Mouse (Mus musculus) neural tube, embryonic 14.5 days (tissue): ENCODE measurements around the gene Spata13. TPM values are rescaled to one million over a fixed set of nuclear protein-coding genes. Genes with fewer than 3 reads are reported as not detected.

Experiments
- ATAC-seq: fragments of 200-750 bp; cut with Nextera tagmentation; 2 replicates; pipeline ENCODE4 v1.8.0; 2017; ENCODE audit warnings: low read depth, mild to moderate bottlenecking, moderate TSS enrichment, moderate library complexity
- H3K27ac ChIP-seq: fragments of 300-500 bp; sonication (generic); 2 replicates; pipeline ENCODE4 v1.5.1; 2014; ENCODE audit warnings: low read depth, mild to moderate bottlenecking, control low read depth, low read length, moderate library complexity, mixed read lengths
- H3K27me3 ChIP-seq: fragments of 300-500 bp; sonication (generic); 2 replicates; pipeline ENCODE4 v1.6.1; 2014; ENCODE audit warnings: low read length; ENCODE audit not compliant: control insufficient read depth, insufficient read depth
- H3K36me3 ChIP-seq: fragments of 300-500 bp; sonication (generic); 2 replicates; pipeline ENCODE4 v1.6.1; 2014; ENCODE audit warnings: low read length, mixed read lengths; ENCODE audit not compliant: control insufficient read depth, insufficient read depth
- H3K4me1 ChIP-seq: fragments of 300-500 bp; sonication (generic); 2 replicates; pipeline ENCODE4 v1.6.1; 2014; ENCODE audit warnings: low read length; ENCODE audit not compliant: control insufficient read depth, insufficient read depth
- H3K4me2 ChIP-seq: fragments of 300-500 bp; sonication (generic); 2 replicates; pipeline ENCODE4 v1.6.1; 2014; ENCODE audit warnings: mild to moderate bottlenecking, low read depth, low read length, control low read depth
- H3K4me3 ChIP-seq: fragments of 300-500 bp; sonication (generic); 2 replicates; pipeline ENCODE4 v1.5.1; 2014; ENCODE audit warnings: low read depth, low read length, control low read depth, mixed read lengths
- H3K9ac ChIP-seq: fragments of 300-500 bp; sonication (generic); replicated peaks from 2 replicates; pipeline ENCODE4 v1.6.1; 2014; ENCODE audit warnings: low read depth, mild to moderate bottlenecking, control low read depth, low read length, mixed read lengths
- H3K9me3 ChIP-seq: fragments of 300-500 bp; sonication (generic); 2 replicates; pipeline ENCODE4 v1.6.1; 2016; ENCODE audit warnings: low read length; ENCODE audit not compliant: control insufficient read depth
- WGBS: fragments of 180-500 bp; shearing (Covaris S2); extraction: QIAGEN DNeasy Blood & Tissue Kit; methylation state at CpG from one replicate; pipeline ENCODE4 v1.1.7; 2014; 5-methylcytosine and 5-hydroxymethylcytosine counted together
- polyA plus RNA-seq: library from polyadenylated mRNA; unstranded; fragments of >200 nt; fragmentation: Nextera tagmentation; extraction: Ambion mirVana; gene quantifications from 2 replicates; pipeline ENCODE4 v1.2.1, GENCODE M21; 2014

Gene Spata13
- polyA plus RNA-seq, 1 experiment from 2014 or later = 26.5 TPM

DNA sequence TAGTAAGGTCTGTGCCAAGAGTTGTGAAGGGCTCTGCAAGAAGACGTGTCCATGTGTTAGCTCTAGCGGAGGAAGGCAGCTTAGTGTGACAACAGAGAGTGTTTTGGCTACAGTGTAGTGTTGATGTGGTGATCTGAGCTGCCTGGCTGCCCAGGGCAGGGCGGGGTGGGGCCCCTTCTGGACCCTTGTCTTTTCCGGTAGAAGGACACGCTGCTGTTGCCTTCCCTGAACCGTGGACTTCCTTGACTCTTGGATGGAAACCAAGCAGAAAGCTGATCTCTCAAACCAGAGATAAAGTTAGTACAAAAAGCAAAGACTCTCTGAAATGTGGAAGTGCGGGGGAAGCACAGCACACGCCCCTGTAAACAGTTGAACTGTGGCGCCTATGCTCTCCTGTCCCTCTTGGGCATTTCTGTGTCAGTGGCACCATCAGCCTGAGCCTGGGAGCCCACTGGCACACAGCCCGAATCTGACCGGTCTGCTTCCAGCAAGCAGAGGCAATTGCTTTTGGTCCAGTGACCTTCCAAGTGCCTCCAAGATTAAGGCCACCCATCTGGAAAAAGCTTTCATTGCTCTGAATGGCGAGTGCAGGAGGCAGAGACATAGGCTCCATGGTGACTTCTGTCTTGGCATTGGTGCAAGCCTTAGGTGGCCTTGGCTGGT lies 48.7 kb downstream of the Spata13 start:
- Histone ChIP-seq H3K9me3 (no peaks in the 10 kb centered on the region), H3K4me1 (no peaks in the 10 kb centered on the region), H3K4me2 (no peak overlapping the region), H3K4me3 (no peak overlapping the region), H3K27ac (no peak overlapping the region), H3K36me3 (no peaks in the 10 kb centered on the region), H3K9ac (no peak overlapping the region), H3K27me3 (no peaks in the 10 kb centered on the region)
- 61% methylated on average over 12 of the region's 12 CpGs for WGBS
- ATAC-seq = peak; percentile 45; the same call in 1 of the 2 replicates

- no peak overlapping the region for H3K4me3 ChIP-seq
- ATAC-seq = no peak
- H3K4me1 ChIP-seq = no peaks in the 10 kb centered on the region
- H3K36me3 ChIP-seq = no peaks in the 10 kb centered on the region
- H3K27ac ChIP-seq = no peak overlapping the region
- no peak overlapping the region for H3K4me2 ChIP-seq
- no peaks in the 10 kb centered on the region for H3K27me3 ChIP-seq
- no peak overlapping the region for H3K9ac ChIP-seq
- WGBS = 70% methylated on average over 10 of the region's 10 CpGs
- no peaks in the 10 kb centered on the region for H3K9me3 ChIP-seq
These were observed 50.2 kb downstream of the Spata13 start for GRCm38 (mm10) chr14:60683989-60684388.

DNA sequence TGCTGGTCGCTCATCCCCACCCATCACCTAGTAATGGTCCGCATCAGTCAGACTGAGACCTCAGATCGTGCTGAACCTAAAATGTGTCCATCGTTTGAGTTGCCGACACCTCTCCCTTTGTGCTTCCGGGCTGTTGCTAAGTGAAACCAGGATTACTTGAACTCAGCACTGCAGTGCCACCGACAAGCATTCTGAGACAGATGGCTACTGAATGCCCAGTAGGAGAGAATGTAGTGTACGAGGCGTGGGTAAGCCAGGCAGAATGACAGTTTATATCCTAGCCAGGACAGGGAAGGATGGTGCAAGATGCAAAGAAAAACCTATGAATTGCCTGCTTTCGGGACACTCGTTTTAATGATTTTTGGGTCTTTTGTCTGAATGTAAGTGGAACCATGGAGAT lies 52.9 kb downstream of the Spata13 start:
- Histone ChIP-seq H3K36me3 (no peaks in the 10 kb centered on the region), H3K27ac (no peak overlapping the region; the same call in 1 of the 2 replicates), H3K4me3 (no peak overlapping the region), H3K4me2 (peak overlapping the region; percentile 37), H3K4me1 (no peaks in the 10 kb centered on the region; the same call in 1 of the 2 replicates), H3K27me3 (no peaks in the 10 kb centered on the region), H3K9ac (no peak overlapping the region), H3K9me3 (no peaks in the 10 kb centered on the region)
- WGBS = 35% methylated on average over 11 of the region's 11 CpGs
- no peak; the same call in 1 of the 2 replicates for ATAC-seq

DNA sequence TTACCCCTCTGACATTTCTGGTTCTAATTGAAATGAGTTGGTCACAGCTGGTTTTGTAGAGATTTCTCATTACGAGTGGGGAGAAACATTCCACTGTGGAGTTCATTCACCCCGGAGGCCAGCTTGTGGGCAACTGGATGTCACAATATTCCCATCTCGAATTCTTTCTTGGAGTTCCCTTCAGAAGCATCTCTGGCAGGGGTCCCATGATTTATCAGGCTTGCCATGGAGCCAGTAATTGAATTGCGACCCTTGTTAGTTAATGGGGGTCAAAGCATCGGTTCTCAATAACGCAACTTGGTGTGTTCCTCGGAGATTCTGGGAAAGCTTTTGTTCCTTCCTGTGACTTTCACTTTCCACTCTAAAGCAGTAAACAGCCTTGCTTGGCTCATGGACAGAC lies 53.4 kb downstream of the Spata13 start:
- no peaks in the 10 kb centered on the region for H3K9me3 ChIP-seq
- H3K9ac ChIP-seq = no peak overlapping the region
- H3K4me3 ChIP-seq = no peak overlapping the region
- H3K4me1 ChIP-seq = no peaks in the 10 kb centered on the region; the same call in 1 of the 2 replicates
- 7% methylated on average over 7 of the region's 7 CpGs for WGBS
- no peak for ATAC-seq
- no peak overlapping the region; the same call in 1 of the 2 replicates for H3K27ac ChIP-seq
- no peaks in the 10 kb centered on the region for H3K27me3 ChIP-seq
- peak overlapping the region; percentile 37 for H3K4me2 ChIP-seq
- H3K36me3 ChIP-seq = no peaks in the 10 kb centered on the region

DNA sequence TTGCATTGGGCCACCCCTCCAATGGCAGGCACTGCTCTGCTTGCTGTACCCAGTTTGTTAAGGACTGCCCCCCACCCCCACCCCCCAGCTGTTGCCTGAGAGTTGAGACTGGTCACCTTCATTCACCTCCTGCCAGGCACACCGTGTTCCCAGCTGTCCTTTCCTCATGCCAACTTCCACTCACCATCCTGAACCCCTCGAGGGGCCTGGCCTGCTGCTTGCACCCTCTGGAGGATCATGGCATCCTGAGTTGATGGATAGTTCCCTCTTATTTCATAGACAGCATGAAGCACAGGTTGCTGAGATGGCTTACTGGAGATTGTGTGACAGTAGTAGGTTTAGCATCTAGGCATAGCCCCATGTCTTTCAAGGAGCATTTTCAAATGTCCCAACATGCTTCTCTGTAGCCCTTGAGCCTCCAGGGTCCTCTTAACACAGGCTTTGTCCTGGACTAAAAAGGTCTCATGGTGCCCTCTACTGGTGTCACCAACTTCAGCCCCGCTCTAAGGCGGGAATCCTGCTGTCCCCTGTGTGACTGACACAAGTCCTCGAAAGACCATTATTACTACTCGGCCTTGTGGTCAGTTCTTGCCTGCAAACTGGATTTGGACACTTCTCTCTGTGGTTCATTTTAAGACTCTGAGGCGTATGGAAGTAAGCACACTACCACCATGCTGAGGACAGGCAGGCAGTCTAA lies 54.9 kb downstream of the Spata13 start:
- Histone ChIP-seq H3K9ac (no peak overlapping the region), H3K27ac (no peak overlapping the region), H3K4me3 (no peak overlapping the region), H3K9me3 (no peaks in the 10 kb centered on the region), H3K4me1 (peaks cover 6% of the 10 kb centered on the region), H3K36me3 (no peaks in the 10 kb centered on the region), H3K27me3 (no peaks in the 10 kb centered on the region), H3K4me2 (no peak overlapping the region)
- 27% methylated on average over 7 of the region's 7 CpGs for WGBS
- ATAC-seq = peak; percentile 71

GRCm38 (mm10) chr14:60689768-60690167 lies 56.0 kb downstream of the Spata13 start:
- peaks cover 6% of the 10 kb centered on the region for H3K4me1 ChIP-seq
- H3K9me3 ChIP-seq = no peaks in the 10 kb centered on the region
- no peak overlapping the region for H3K9ac ChIP-seq
- WGBS = 75% methylated on average over 5 of the region's 5 CpGs
- no peaks in the 10 kb centered on the region for H3K36me3 ChIP-seq
- H3K4me2 ChIP-seq = no peak overlapping the region
- no peak overlapping the region for H3K4me3 ChIP-seq
- H3K27ac ChIP-seq = no peak overlapping the region
- no peaks in the 10 kb centered on the region for H3K27me3 ChIP-seq
- no peak for ATAC-seq

- H3K9me3 ChIP-seq = no peaks in the 10 kb centered on the region
- no peak overlapping the region for H3K27ac ChIP-seq
- ATAC-seq = no peak
- H3K36me3 ChIP-seq = no peaks in the 10 kb centered on the region
- no peaks in the 10 kb centered on the region for H3K27me3 ChIP-seq
- H3K9ac ChIP-seq = no peak overlapping the region
- no peak overlapping the region for H3K4me2 ChIP-seq
- 26% methylated on average over 7 of the region's 7 CpGs for WGBS
- no peak overlapping the region for H3K4me3 ChIP-seq
- peaks cover 6% of the 10 kb centered on the region for H3K4me1 ChIP-seq
These were observed 56.8 kb downstream of the Spata13 start for GRCm38 (mm10) chr14:60690631-60691030.

DNA sequence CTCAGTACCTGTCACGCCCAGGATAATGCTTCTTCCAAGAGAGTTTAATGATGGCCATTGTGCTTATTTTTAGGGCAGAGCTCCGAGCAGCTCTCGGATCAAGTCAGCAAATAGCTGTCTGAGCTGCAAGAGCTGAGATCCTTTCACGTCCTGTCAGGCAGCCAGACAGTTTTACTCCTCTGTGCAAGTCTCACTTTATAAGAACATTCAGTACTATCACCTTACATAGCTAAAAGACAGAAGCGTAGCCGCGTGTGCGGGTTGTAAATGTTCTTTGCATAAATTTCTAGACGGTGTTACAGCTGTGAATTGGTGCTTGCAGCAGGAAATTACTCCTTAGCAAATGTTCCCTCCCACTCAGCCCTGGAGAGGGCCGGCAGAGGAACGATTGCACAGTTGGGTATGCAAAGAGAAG lies 59.3 kb downstream of the Spata13 start:
- no peaks in the 10 kb centered on the region for H3K9me3 ChIP-seq
- H3K9ac ChIP-seq = peak overlapping the region; percentile 25; the same call in 1 of the 2 replicates
- ATAC-seq = no peak
- no peaks in the 10 kb centered on the region for H3K27me3 ChIP-seq
- H3K36me3 ChIP-seq = no peaks in the 10 kb centered on the region
- no peak overlapping the region for H3K27ac ChIP-seq
- WGBS = 9% methylated on average over 11 of the region's 11 CpGs
- H3K4me2 ChIP-seq = peak overlapping the region; percentile 19; the same call in 1 of the 2 replicates
- no peak overlapping the region; the same call in 1 of the 2 replicates for H3K4me3 ChIP-seq
- H3K4me1 ChIP-seq = peaks cover 6% of the 10 kb centered on the region

DNA sequence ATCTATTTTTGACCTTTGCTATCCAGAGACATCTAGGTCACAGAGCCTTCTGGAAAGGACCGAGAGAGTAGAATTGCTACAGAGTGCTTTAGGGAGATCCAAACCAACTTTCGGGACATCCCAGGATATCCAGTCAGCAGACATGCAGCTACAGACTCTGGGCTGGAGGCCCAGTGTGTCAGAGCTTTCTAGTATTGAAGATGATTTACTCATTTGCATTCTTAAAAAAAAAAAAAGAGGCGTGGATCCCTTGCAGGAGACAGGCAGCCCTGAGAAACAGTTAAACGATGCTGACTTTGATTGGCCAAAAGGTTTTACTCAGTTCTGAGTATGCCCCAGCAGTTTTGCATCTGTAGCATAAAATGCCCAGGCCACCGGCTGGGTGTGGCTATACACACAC lies 59.9 kb downstream of the Spata13 start:
- Histone ChIP-seq H3K36me3 (no peaks in the 10 kb centered on the region), H3K4me1 (peaks cover 6% of the 10 kb centered on the region), H3K27ac (no peak overlapping the region), H3K4me2 (no peak overlapping the region), H3K4me3 (no peak overlapping the region), H3K27me3 (no peaks in the 10 kb centered on the region), H3K9me3 (no peaks in the 10 kb centered on the region), H3K9ac (no peak overlapping the region)
- 69% methylated on average over 5 of the region's 5 CpGs for WGBS
- ATAC-seq = no peak
